Mouse (Mus musculus): ENCODE results near the gene Icmt. TPM values are rescaled to one million over a fixed set of nuclear protein-coding genes. Genes with fewer than 3 reads are reported as not detected.

The Icmt gene
- polyA plus RNA-seq, 1 experiment: 30.8 TPM

DNA sequence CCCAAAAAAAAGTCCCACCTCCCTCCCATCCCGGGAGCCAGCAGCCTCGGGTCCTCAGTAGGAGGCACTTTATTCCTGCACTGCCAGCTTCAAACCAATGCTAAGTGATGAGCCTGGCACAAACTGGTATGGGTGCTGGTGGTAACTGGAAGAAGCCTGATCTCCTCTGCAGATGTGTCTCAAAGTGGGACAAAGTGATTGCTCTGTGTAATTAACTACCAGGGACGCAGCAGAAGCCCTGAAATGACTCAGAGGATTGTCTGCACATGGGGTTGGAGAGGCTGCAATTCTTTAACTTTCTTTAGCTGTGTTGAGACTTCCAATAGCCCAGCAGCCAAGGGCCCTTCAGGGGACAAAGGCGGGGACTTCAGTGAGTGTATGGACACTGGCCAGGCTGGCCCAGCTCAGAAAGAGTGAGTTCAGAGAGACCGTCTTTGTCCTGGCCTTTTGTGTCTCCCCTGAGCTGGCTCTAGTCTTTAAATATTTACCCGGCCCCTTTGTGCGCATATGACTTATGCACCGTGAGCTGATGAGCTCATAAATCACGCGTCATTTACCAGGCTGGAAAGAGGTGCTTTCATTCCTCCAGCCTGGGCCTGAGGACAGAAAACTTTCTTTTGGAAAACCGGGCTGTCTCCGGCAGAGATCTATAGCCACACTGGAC is 4.8 kb upstream of the Icmt start:
- H3K79me2 ChIP-seq (ENCODE audit: control insufficient read depth, insufficient read depth): no peaks in the 10 kb centered on the region
- no peak overlapping the region for H3ac ChIP-seq (ENCODE audit: control insufficient read depth, insufficient read length)
- peak overlapping the region; percentile 6 for H3K4me2 ChIP-seq (ENCODE audit: low read depth)
- peaks cover 53% of the 10 kb centered on the region for H3K27me3 ChIP-seq (ENCODE audit: control insufficient read depth, insufficient read depth, insufficient read length)
- TF ChIP-seq E2F4 (IDR thresholded peaks at IDR 0.05; ENCODE audit: insufficient read depth): no peak
- TF ChIP-seq TCF12 (IDR thresholded peaks at IDR 0.05; ENCODE audit: insufficient read depth, poor library complexity, severe bottlenecking): no peak
- no peak for TF ChIP-seq POLR2AphosphoS2 (IDR thresholded peaks at IDR 0.05; ENCODE audit: insufficient read length, low read depth)
- no peak for TF ChIP-seq TCF3 (IDR thresholded peaks at IDR 0.05; ENCODE audit: insufficient read length, low read depth)
- H3K36me3 ChIP-seq (ENCODE audit: control insufficient read depth, insufficient read depth): no peaks in the 10 kb centered on the region
- H3K4me3 ChIP-seq: no peak overlapping the region

DNA sequence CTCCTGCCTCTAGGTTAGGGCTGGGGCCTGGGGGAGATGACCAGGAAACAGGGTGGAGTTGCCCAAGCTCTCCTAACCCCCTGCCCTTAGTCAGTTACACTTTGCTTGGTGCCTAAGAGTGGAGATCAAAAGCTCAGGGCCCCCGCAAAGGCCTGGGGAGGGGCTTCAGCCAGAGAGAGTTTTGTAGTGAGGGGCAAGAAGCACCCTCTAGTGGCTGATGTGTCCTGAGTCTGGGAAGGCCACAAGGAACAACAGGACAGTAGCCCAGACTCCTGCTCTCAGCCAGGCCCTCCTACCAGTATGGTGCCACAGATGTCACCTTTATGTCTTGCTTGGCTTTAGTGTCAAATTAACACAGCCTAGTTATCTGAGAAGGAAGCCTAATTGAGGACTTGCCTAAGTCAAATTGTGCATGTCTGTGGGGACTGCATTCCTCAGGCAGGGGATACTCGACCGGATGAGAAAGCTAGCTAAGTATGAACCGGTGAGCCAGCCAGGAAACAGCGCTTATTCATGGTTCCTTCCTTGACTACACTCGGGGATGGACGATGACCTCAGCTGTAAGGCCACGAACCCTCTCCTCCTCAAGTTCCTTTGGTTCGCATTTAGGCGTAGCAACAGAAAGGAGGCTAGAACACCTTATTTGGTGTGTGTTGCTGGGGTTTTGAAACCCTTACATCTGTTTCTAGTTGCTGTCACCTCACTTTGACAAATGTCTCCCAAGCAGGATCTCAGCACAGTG is 2.7 kb upstream of the Icmt start:
- Histone ChIP-seq H3K36me3 (ENCODE audit: control insufficient read depth, insufficient read depth) (no peaks in the 10 kb centered on the region), H3K27me3 (ENCODE audit: control insufficient read depth, insufficient read depth, insufficient read length) (peaks cover 39% of the 10 kb centered on the region), H3ac (ENCODE audit: control insufficient read depth, insufficient read length) (no peak overlapping the region), H3K79me2 (ENCODE audit: control insufficient read depth, insufficient read depth) (peaks cover 10% of the 10 kb centered on the region), H3K4me3 (no peak overlapping the region), H3K4me2 (ENCODE audit: low read depth) (no peak overlapping the region)
- TF ChIP-seq POLR2A (IDR thresholded peaks at IDR 0.05; ENCODE audit: insufficient read length, low read depth): no peak
- no peak for TF ChIP-seq E2F4 (IDR thresholded peaks at IDR 0.05; ENCODE audit: insufficient read depth)
- no peak for TF ChIP-seq TCF3 (IDR thresholded peaks at IDR 0.05; ENCODE audit: insufficient read length, low read depth)
- TF ChIP-seq MYOG (IDR thresholded peaks at IDR 0.05; ENCODE audit: control insufficient read depth in 1 of 3, insufficient read depth in 1 of 3, insufficient read length in 2 of 3, low read depth in 2 of 3): no peak
- TF ChIP-seq SRF (IDR thresholded peaks at IDR 0.05; ENCODE audit: control insufficient read depth, insufficient read length, low read depth): no peak
- no peak for TF ChIP-seq POLR2AphosphoS2 (IDR thresholded peaks at IDR 0.05; ENCODE audit: insufficient read length, low read depth)
- no peak for TF ChIP-seq CEBPB (IDR thresholded peaks at IDR 0.05; ENCODE audit: insufficient read depth, poor library complexity, severe bottlenecking)
- TF ChIP-seq TCF12 (IDR thresholded peaks at IDR 0.05; ENCODE audit: insufficient read depth, poor library complexity, severe bottlenecking): no peak
- TF ChIP-seq MAX (IDR thresholded peaks at IDR 0.05; ENCODE audit: low read depth): no peak
- TF ChIP-seq REST (IDR thresholded peaks at IDR 0.05; ENCODE audit: insufficient read depth, insufficient read length): no peak
- no peak for TF ChIP-seq MYOD1 (IDR thresholded peaks at IDR 0.05; ENCODE audit: control insufficient read depth in 1 of 3, insufficient read length in 2 of 3, low read depth in 2 of 3)
- TF ChIP-seq USF1 (IDR thresholded peaks at IDR 0.05; ENCODE audit: low read depth): no peak

DNA sequence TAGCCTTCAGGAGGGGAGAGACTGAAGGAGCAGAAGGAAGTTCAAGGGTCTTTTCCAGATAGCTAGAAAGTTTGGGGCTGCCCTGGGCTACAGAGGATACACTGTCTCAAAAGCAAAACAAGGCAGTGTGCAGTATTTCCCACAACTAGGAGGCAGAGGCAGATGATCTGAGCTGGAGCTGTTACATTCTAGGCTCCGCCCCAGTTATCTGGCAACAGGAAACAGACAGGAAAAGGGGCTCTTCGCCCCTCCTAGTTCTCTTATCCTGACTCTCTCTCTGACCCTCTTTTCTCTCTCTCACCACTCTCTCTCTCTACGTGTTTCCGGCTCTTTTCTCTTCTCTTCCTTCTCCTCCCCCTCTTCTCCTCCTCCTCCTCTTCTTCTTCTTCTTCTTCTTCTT is 1.1 kb upstream of the Icmt start:
- Histone ChIP-seq H3K79me2 (ENCODE audit: control insufficient read depth, insufficient read depth) (peaks cover 10% of the 10 kb centered on the region), H3ac (ENCODE audit: control insufficient read depth, insufficient read length) (no peak overlapping the region), H3K4me2 (ENCODE audit: low read depth) (peak overlapping the region; percentile 98), H3K4me3 (peak overlapping the region; percentile 45), H3K36me3 (ENCODE audit: control insufficient read depth, insufficient read depth) (no peaks in the 10 kb centered on the region), H3K27me3 (ENCODE audit: control insufficient read depth, insufficient read depth, insufficient read length) (peaks cover 27% of the 10 kb centered on the region)
- TF ChIP-seq POLR2A (IDR thresholded peaks at IDR 0.05; ENCODE audit: insufficient read length, low read depth): no peak
- TF ChIP-seq MYOG (IDR thresholded peaks at IDR 0.05; ENCODE audit: control insufficient read depth in 1 of 3, insufficient read depth in 1 of 3, insufficient read length in 2 of 3, low read depth in 2 of 3): no peak
- no peak for TF ChIP-seq TCF3 (IDR thresholded peaks at IDR 0.05; ENCODE audit: insufficient read length, low read depth)

DNA sequence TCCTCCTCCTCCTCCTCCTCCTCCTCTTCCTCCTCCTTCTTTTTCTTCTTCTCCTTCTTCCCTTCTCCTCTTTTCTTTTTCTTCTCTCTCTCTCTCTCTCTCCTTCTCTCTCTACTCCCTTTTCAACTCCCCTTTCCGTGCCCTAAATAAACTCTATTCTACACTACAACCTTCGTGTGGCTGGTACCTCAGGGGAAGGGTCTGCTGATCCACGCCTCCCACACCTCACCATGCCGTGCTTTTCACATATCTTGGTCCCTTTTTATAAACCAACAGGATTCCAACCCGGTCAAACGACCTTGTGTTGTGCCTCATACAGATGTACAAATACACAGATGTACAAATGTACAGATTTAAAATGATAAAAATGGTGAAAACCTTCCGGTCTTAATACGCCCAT is 656 bp upstream of the Icmt start:
- H3K27me3 ChIP-seq (ENCODE audit: control insufficient read depth, insufficient read depth, insufficient read length): peaks cover 22% of the 10 kb centered on the region
- TF ChIP-seq CEBPB (IDR thresholded peaks at IDR 0.05; ENCODE audit: insufficient read depth, poor library complexity, severe bottlenecking) (no peak), TCF3 (IDR thresholded peaks at IDR 0.05; ENCODE audit: insufficient read length, low read depth) (no peak), E2F4 (IDR thresholded peaks at IDR 0.05; ENCODE audit: insufficient read depth) (no peak), POLR2A (IDR thresholded peaks at IDR 0.05; ENCODE audit: insufficient read length, low read depth) (no peak), MYOD1 (IDR thresholded peaks at IDR 0.05; ENCODE audit: control insufficient read depth in 1 of 3, insufficient read length in 2 of 3, low read depth in 2 of 3) (no peak), TCF12 (IDR thresholded peaks at IDR 0.05; ENCODE audit: insufficient read depth, poor library complexity, severe bottlenecking) (no peak), USF1 (IDR thresholded peaks at IDR 0.05; ENCODE audit: low read depth) (no peak), SRF (IDR thresholded peaks at IDR 0.05; ENCODE audit: control insufficient read depth, insufficient read length, low read depth) (no peak), REST (IDR thresholded peaks at IDR 0.05; ENCODE audit: insufficient read depth, insufficient read length) (no peak), MAX (IDR thresholded peaks at IDR 0.05; ENCODE audit: low read depth) (no peak), MYOG (IDR thresholded peaks at IDR 0.05; ENCODE audit: control insufficient read depth in 1 of 3, insufficient read depth in 1 of 3, insufficient read length in 2 of 3, low read depth in 2 of 3) (no peak), POLR2AphosphoS2 (IDR thresholded peaks at IDR 0.05; ENCODE audit: insufficient read length, low read depth) (no peak)
- no peaks in the 10 kb centered on the region for H3K36me3 ChIP-seq (ENCODE audit: control insufficient read depth, insufficient read depth)
- H3ac ChIP-seq (ENCODE audit: control insufficient read depth, insufficient read length): no peak overlapping the region
- H3K79me2 ChIP-seq (ENCODE audit: control insufficient read depth, insufficient read depth): peaks cover 10% of the 10 kb centered on the region
- H3K4me3 ChIP-seq: peak overlapping the region; percentile 45
- H3K4me2 ChIP-seq (ENCODE audit: low read depth): peak overlapping the region; percentile 98

DNA sequence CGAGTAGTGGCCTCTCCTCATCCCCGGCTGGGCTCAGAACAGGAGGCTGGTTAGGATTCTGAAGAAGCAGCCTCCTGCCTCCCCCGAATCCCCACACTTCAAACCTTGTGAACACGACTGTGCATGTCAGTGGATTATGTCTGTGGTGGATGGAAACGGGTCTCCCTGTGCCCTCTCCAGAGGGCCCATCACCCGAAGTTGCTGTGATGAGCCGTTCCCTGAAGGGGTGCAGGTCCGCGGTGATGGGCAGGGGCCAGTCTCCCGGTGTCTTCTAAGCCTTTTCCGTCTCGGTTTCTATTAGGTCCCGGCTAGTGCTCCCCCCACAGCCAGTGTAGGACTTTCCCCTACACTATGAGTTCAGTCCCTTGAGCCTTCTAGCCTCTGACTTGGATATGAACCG is 1.8 kb downstream of the Icmt start:
- Histone ChIP-seq H3K4me3 (peak overlapping the region; percentile 45), H3K27me3 (ENCODE audit: control insufficient read depth, insufficient read depth, insufficient read length) (no peaks in the 10 kb centered on the region), H3K79me2 (ENCODE audit: control insufficient read depth, insufficient read depth) (peaks cover 10% of the 10 kb centered on the region), H3K36me3 (ENCODE audit: control insufficient read depth, insufficient read depth) (no peaks in the 10 kb centered on the region), H3K4me2 (ENCODE audit: low read depth) (peak overlapping the region; percentile 86), H3ac (ENCODE audit: control insufficient read depth, insufficient read length) (no peak overlapping the region)
- TF ChIP-seq TCF3 (IDR thresholded peaks at IDR 0.05; ENCODE audit: insufficient read length, low read depth): no peak
- TF ChIP-seq E2F4 (IDR thresholded peaks at IDR 0.05; ENCODE audit: insufficient read depth): no peak
- no peak for TF ChIP-seq SRF (IDR thresholded peaks at IDR 0.05; ENCODE audit: control insufficient read depth, insufficient read length, low read depth)
- TF ChIP-seq TCF12 (IDR thresholded peaks at IDR 0.05; ENCODE audit: insufficient read depth, poor library complexity, severe bottlenecking): no peak
- TF ChIP-seq MYOG (IDR thresholded peaks at IDR 0.05; ENCODE audit: control insufficient read depth in 1 of 3, insufficient read depth in 1 of 3, insufficient read length in 2 of 3, low read depth in 2 of 3): no peak
- TF ChIP-seq CEBPB (IDR thresholded peaks at IDR 0.05; ENCODE audit: insufficient read depth, poor library complexity, severe bottlenecking): no peak
- no peak for TF ChIP-seq USF1 (IDR thresholded peaks at IDR 0.05; ENCODE audit: low read depth)
- no peak for TF ChIP-seq MAX (IDR thresholded peaks at IDR 0.05; ENCODE audit: low read depth)
- TF ChIP-seq POLR2A (IDR thresholded peaks at IDR 0.05; ENCODE audit: insufficient read length, low read depth): no peak
- no peak for TF ChIP-seq REST (IDR thresholded peaks at IDR 0.05; ENCODE audit: insufficient read depth, insufficient read length)
- no peak for TF ChIP-seq POLR2AphosphoS2 (IDR thresholded peaks at IDR 0.05; ENCODE audit: insufficient read length, low read depth)
- no peak for TF ChIP-seq MYOD1 (IDR thresholded peaks at IDR 0.05; ENCODE audit: control insufficient read depth in 1 of 3, insufficient read length in 2 of 3, low read depth in 2 of 3)

Data from myocyte (in vitro differentiated cells).